Mouse (Mus musculus) small intestine, adult 2 months (tissue): ENCODE data around the gene Lcn10.

Experiments
- CTCF ChIP-seq: fragments of 200-500 bp; IDR thresholded peaks from 2 replicates; pipeline ENCODE4 v1.5.1; 2012; ENCODE audit warnings: low read depth, mild to moderate bottlenecking, control low read depth, inconsistent platforms, low read length, moderate library complexity, mixed read lengths; ENCODE audit not compliant: insufficient replicate concordance, insufficient read length; ENCODE audit errors: extremely low read depth
- POLR2A ChIP-seq: fragments of 200-500 bp; IDR thresholded peaks from 2 replicates; pipeline ENCODE4 v1.6.1; 2012; ENCODE audit warnings: low read depth, mild to moderate bottlenecking, control low read depth, inconsistent platforms, low read length, moderate library complexity

DNA sequence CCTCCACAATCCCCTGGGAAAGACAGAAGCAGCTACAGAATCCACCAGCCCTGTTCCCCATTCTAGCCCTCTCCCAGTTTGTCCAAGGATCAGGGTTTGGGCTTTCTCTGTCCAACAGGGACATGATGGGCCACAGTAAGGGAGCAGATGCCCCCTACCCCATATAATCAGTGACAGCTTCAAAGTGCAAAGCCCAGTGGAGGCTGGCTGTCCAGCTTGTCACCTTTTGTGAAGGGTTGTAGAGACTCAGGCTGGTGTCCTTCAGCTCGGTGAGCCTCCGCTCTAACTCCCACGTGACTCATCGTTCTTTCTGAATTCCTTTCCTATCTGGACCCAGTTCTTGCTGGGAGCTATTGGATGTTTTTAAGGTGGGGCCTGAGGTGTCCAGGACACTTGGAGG lies 21.2 kb downstream of the Lcn10 start:
- TF ChIP-seq CTCF (no peak), POLR2A (no peak)
